Mouse (Mus musculus): ENCODE measurements at regions not wholly inside any gene's neighbourhood (a gene's known extent, or its start where the extent isn't known, plus 50 kb on each side); places are given as distances from the start of the nearest gene placed in this dataset.

GRCm38 (mm10) chr15:64519207-64519628 lies 298.3 kb upstream of the Gm21798 start:
- 60% methylated on average over 4 of the region's 4 CpGs for whole genome bisulfite sequencing
- TF ChIP-seq CTCF (IDR thresholded peaks at IDR 0.05; ENCODE audit: extremely low read depth, insufficient read length, insufficient replicate concordance, low read depth, low read length) (no peak), POLR2A (IDR thresholded peaks at IDR 0.05; ENCODE audit: low read depth, low read length) (no peak)
- Histone ChIP-seq H3K27ac (ENCODE audit: insufficient read depth, low read depth, low read length) (no peak overlapping the region), H3K27me3 (ENCODE audit: control insufficient read depth, insufficient read depth, low read length) (no peaks in the 10 kb centered on the region), H3K4me1 (ENCODE audit: control insufficient read depth, insufficient read depth, insufficient read length, low read length) (no peaks in the 10 kb centered on the region), H3K4me3 (ENCODE audit: low read depth, low read length) (no peak overlapping the region), H3K36me3 (ENCODE audit: control insufficient read depth, insufficient read depth, low read length) (no peaks in the 10 kb centered on the region)

GRCm38 (mm10) chr15:64520568-64520967 lies 296.9 kb upstream of the Gm21798 start:
- WGBS = 74% methylated on average over 5 of the region's 5 CpGs
- Histone ChIP-seq H3K4me1 (ENCODE audit: control insufficient read depth, insufficient read depth, insufficient read length, low read length) (no peaks in the 10 kb centered on the region), H3K4me3 (ENCODE audit: low read depth, low read length) (no peak overlapping the region), H3K27me3 (ENCODE audit: control insufficient read depth, insufficient read depth, low read length) (no peaks in the 10 kb centered on the region), H3K36me3 (ENCODE audit: control insufficient read depth, insufficient read depth, low read length) (no peaks in the 10 kb centered on the region), H3K27ac (ENCODE audit: insufficient read depth, low read depth, low read length) (no peak overlapping the region)
- TF ChIP-seq CTCF (IDR thresholded peaks at IDR 0.05; ENCODE audit: extremely low read depth, insufficient read length, insufficient replicate concordance, low read depth, low read length) (no peak), POLR2A (IDR thresholded peaks at IDR 0.05; ENCODE audit: low read depth, low read length) (no peak)

- Histone ChIP-seq H3K36me3 (ENCODE audit: control insufficient read depth, insufficient read depth, low read length) (no peaks in the 10 kb centered on the region), H3K4me3 (ENCODE audit: low read depth, low read length) (no peak overlapping the region), H3K27me3 (ENCODE audit: control insufficient read depth, insufficient read depth, low read length) (no peaks in the 10 kb centered on the region), H3K27ac (ENCODE audit: insufficient read depth, low read depth, low read length) (no peak overlapping the region), H3K4me1 (ENCODE audit: control insufficient read depth, insufficient read depth, insufficient read length, low read length) (no peaks in the 10 kb centered on the region)
- WGBS = 72% methylated on average over 6 of the region's 6 CpGs
- TF ChIP-seq CTCF (IDR thresholded peaks at IDR 0.05; ENCODE audit: extremely low read depth, insufficient read length, insufficient replicate concordance, low read depth, low read length) = no peak
- no peak for TF ChIP-seq POLR2A (IDR thresholded peaks at IDR 0.05; ENCODE audit: low read depth, low read length)
Observed at GRCm38 (mm10) chr15:64532260-64533120, 285.0 kb upstream of the Gm21798 start.

GRCm38 (mm10) chr15:64533169-64533795 lies 284.2 kb upstream of the Gm21798 start:
- no peak for TF ChIP-seq CTCF (IDR thresholded peaks at IDR 0.05; ENCODE audit: extremely low read depth, insufficient read length, insufficient replicate concordance, low read depth, low read length)
- TF ChIP-seq POLR2A (IDR thresholded peaks at IDR 0.05; ENCODE audit: low read depth, low read length) = no peak
- no peak overlapping the region for H3K27ac ChIP-seq (ENCODE audit: insufficient read depth, low read depth, low read length)
- H3K27me3 ChIP-seq (ENCODE audit: control insufficient read depth, insufficient read depth, low read length) = no peaks in the 10 kb centered on the region
- no peak overlapping the region for H3K4me3 ChIP-seq (ENCODE audit: low read depth, low read length)
- H3K36me3 ChIP-seq (ENCODE audit: control insufficient read depth, insufficient read depth, low read length) = no peaks in the 10 kb centered on the region
- H3K4me1 ChIP-seq (ENCODE audit: control insufficient read depth, insufficient read depth, insufficient read length, low read length) = no peaks in the 10 kb centered on the region
- 75% methylated on average over 2 of the region's 2 CpGs for WGBS

DNA sequence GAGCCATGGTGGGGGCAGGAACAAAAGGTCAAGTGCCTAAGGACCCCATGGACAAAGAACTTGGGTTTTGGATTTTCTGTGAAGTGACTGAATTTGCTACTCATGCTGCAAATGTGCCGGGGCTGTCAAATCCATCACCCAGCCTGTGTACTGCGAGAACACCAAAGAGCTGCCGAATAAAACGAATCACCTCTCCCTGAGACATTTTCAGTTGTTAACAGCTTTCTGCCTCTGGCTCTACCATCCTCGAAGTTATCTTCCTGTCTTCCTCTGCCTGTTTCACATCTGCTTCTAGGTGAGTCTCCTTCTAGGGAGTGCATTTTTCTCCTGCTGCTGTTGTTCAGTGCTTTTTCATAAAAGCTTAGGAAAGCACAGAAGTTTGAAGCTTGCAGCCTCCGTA lies 283.3 kb upstream of the Gm21798 start:
- Histone ChIP-seq H3K36me3 (ENCODE audit: control insufficient read depth, insufficient read depth, low read length) (no peaks in the 10 kb centered on the region), H3K27ac (ENCODE audit: insufficient read depth, low read depth, low read length) (no peak overlapping the region), H3K4me1 (ENCODE audit: control insufficient read depth, insufficient read depth, insufficient read length, low read length) (no peaks in the 10 kb centered on the region), H3K4me3 (ENCODE audit: low read depth, low read length) (no peak overlapping the region), H3K27me3 (ENCODE audit: control insufficient read depth, insufficient read depth, low read length) (no peaks in the 10 kb centered on the region)
- 64% methylated on average over 6 of the region's 6 CpGs for WGBS
- TF ChIP-seq POLR2A (IDR thresholded peaks at IDR 0.05; ENCODE audit: low read depth, low read length) (no peak), CTCF (IDR thresholded peaks at IDR 0.05; ENCODE audit: extremely low read depth, insufficient read length, insufficient replicate concordance, low read depth, low read length) (no peak)

- H3K4me3 ChIP-seq (ENCODE audit: low read depth, low read length) = no peak overlapping the region
- WGBS = 43% methylated on average over 2 of the region's 2 CpGs
- H3K4me1 ChIP-seq (ENCODE audit: control insufficient read depth, insufficient read depth, insufficient read length, low read length) = no peaks in the 10 kb centered on the region
- H3K27ac ChIP-seq (ENCODE audit: insufficient read depth, low read depth, low read length) = no peak overlapping the region
- no peaks in the 10 kb centered on the region for H3K27me3 ChIP-seq (ENCODE audit: control insufficient read depth, insufficient read depth, low read length)
- no peaks in the 10 kb centered on the region for H3K36me3 ChIP-seq (ENCODE audit: control insufficient read depth, insufficient read depth, low read length)
- TF ChIP-seq CTCF (IDR thresholded peaks at IDR 0.05; ENCODE audit: extremely low read depth, insufficient read length, insufficient replicate concordance, low read depth, low read length) = no peak
- no peak for TF ChIP-seq POLR2A (IDR thresholded peaks at IDR 0.05; ENCODE audit: low read depth, low read length)
Observed at GRCm38 (mm10) chr15:64535160-64535559, 282.3 kb upstream of the Gm21798 start.

GRCm38 (mm10) chr15:64541395-64541794 lies 276.1 kb upstream of the Gm21798 start:
- WGBS = 70% methylated on average over 3 of the region's 3 CpGs
- no peak overlapping the region for H3K27ac ChIP-seq (ENCODE audit: insufficient read depth, low read depth, low read length)
- no peak overlapping the region for H3K4me3 ChIP-seq (ENCODE audit: low read depth, low read length)
- no peaks in the 10 kb centered on the region for H3K27me3 ChIP-seq (ENCODE audit: control insufficient read depth, insufficient read depth, low read length)
- no peak for TF ChIP-seq POLR2A (IDR thresholded peaks at IDR 0.05; ENCODE audit: low read depth, low read length)
- TF ChIP-seq CTCF (IDR thresholded peaks at IDR 0.05; ENCODE audit: extremely low read depth, insufficient read length, insufficient replicate concordance, low read depth, low read length) = no peak
- no peaks in the 10 kb centered on the region for H3K36me3 ChIP-seq (ENCODE audit: control insufficient read depth, insufficient read depth, low read length)
- H3K4me1 ChIP-seq (ENCODE audit: control insufficient read depth, insufficient read depth, insufficient read length, low read length) = no peaks in the 10 kb centered on the region
